Mouse (Mus musculus) thymus, adult 2 months (tissue): Measurements from ENCODE around the gene Slc52a3. TPM values are rescaled to one million over a fixed set of nuclear protein-coding genes. Genes with fewer than 3 reads are reported as not detected.

Source experiments
- DNase-seq: peaks from one replicate; pipeline ENCODE4 v3.0.0; 2021
- H3K27ac ChIP-seq: fragments of 200-500 bp; 2 replicates; pipeline ENCODE4 v1.5.1; 2012; ENCODE audit warnings: low read length, control low read depth; ENCODE audit not compliant: control insufficient read depth, insufficient read depth
- H3K27me3 ChIP-seq: fragments of 200-500 bp; 2 replicates; pipeline ENCODE4 v1.6.1; 2012; ENCODE audit warnings: mild to moderate bottlenecking, low read length, moderate library complexity, mixed read lengths; ENCODE audit not compliant: control insufficient read depth, insufficient read depth
- H3K36me3 ChIP-seq: fragments of 200-500 bp; 2 replicates; pipeline ENCODE4 v1.6.1; 2012; ENCODE audit warnings: mild to moderate bottlenecking, low read length, moderate library complexity; ENCODE audit not compliant: control insufficient read depth, insufficient read depth
- H3K4me1 ChIP-seq: fragments of 200-500 bp; replicated peaks from 2 replicates; pipeline ENCODE4 v1.6.1; 2012; ENCODE audit warnings: low read length; ENCODE audit not compliant: control insufficient read depth, insufficient read depth
- H3K4me3 ChIP-seq: fragments of 200-500 bp; 2 replicates; pipeline ENCODE4 v1.5.1; 2012; ENCODE audit warnings: mild to moderate bottlenecking, low read length, control low read depth, moderate library complexity; ENCODE audit not compliant: control insufficient read depth, insufficient read depth
- CTCF ChIP-seq: fragments of 200-500 bp; IDR thresholded peaks from 2 replicates; pipeline ENCODE4 v1.5.1; 2012; ENCODE audit warnings: mild to moderate bottlenecking, control low read depth, low read length, moderate library complexity, borderline replicate concordance; ENCODE audit not compliant: control insufficient read depth, poor library complexity, insufficient read depth; ENCODE audit errors: extremely low read depth
- POLR2A ChIP-seq: fragments of 200-500 bp; IDR thresholded peaks from 2 replicates; pipeline ENCODE4 v1.6.1; 2012; ENCODE audit warnings: mild to moderate bottlenecking, low read length, control low read depth, moderate library complexity; ENCODE audit not compliant: control insufficient read depth, poor library complexity, insufficient read depth; ENCODE audit errors: extremely low read depth
- WGBS: fragments of 180-500 bp; shearing (Covaris S2); methylation state at CpG from one replicate; pipeline ENCODE4 v1.1.7; 2018; 5-methylcytosine and 5-hydroxymethylcytosine counted together
- polyA plus RNA-seq: library from polyadenylated mRNA; depleted of rRNA; stranded (reverse); fragments of >200 nt; gene quantifications from 2 replicates; pipeline ENCODE4 v1.2.3, GENCODE M21; 2012

The Slc52a3 gene
- polyA plus RNA-seq, 1 experiment: 4.6 TPM

GRCm38 (mm10) chr2:151998505-151998899 lies 2.2 kb downstream of the Slc52a3 start:
- no peak for DNase-seq
- Histone ChIP-seq H3K4me3 (no peak overlapping the region), H3K27ac (no peak overlapping the region), H3K27me3 (no peaks in the 10 kb centered on the region), H3K4me1 (peaks cover 11% of the 10 kb centered on the region), H3K36me3 (no peaks in the 10 kb centered on the region)
- 93% methylated on average over 9 of the region's 9 CpGs for WGBS
- TF ChIP-seq CTCF (no peak), POLR2A (no peak)

GRCm38 (mm10) chr2:151998932-151999331 lies 2.6 kb downstream of the Slc52a3 start:
- no peaks in the 10 kb centered on the region for H3K36me3 ChIP-seq
- no peak overlapping the region for H3K4me3 ChIP-seq
- TF ChIP-seq POLR2A (no peak), CTCF (no peak)
- no peak overlapping the region for H3K27ac ChIP-seq
- peaks cover 11% of the 10 kb centered on the region for H3K4me1 ChIP-seq
- H3K27me3 ChIP-seq: no peaks in the 10 kb centered on the region
- DNase-seq: no peak
- WGBS: 89% methylated on average over 4 of the region's 4 CpGs

GRCm38 (mm10) chr2:151999669-152000290 lies 3.5 kb downstream of the Slc52a3 start:
- H3K27ac ChIP-seq: no peak overlapping the region
- H3K4me3 ChIP-seq: no peak overlapping the region
- H3K4me1 ChIP-seq: peaks cover 5% of the 10 kb centered on the region; the same call in 1 of the 2 replicates
- no peaks in the 10 kb centered on the region for H3K36me3 ChIP-seq
- DNase-seq: no peak
- H3K27me3 ChIP-seq: no peaks in the 10 kb centered on the region
- WGBS: 78% methylated on average over 20 of the region's 20 CpGs
- TF ChIP-seq POLR2A (no peak), CTCF (no peak)

DNA sequence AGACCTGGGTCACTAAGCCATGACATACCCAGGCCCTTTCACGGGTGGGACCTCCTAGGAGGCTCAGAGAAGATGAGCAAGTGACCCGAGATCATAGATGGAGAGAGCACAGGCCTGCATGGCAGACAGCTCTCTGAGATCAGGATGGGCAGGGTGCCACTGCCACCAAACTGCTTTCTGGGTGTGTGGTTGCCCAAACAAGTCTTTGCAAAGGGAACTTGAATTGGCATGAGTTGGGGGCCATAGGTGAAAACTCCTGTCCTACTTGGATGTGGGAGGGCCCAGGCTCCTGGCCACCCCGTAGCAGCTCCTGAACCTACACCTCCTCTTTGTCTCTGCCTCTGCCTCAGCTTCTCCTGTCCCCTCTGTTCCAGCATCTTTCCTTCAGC lies 4.0 kb downstream of the Slc52a3 start:
- Histone ChIP-seq H3K27ac (no peak overlapping the region), H3K36me3 (no peaks in the 10 kb centered on the region), H3K4me3 (no peak overlapping the region), H3K27me3 (no peaks in the 10 kb centered on the region), H3K4me1 (0 out of 2 replicates have a peak, but pooled peaks cover 2% of the 10 kb centered on the region)
- no peak for DNase-seq
- 87% methylated on average over 3 of the region's 3 CpGs for WGBS
- TF ChIP-seq POLR2A: no peak

DNA sequence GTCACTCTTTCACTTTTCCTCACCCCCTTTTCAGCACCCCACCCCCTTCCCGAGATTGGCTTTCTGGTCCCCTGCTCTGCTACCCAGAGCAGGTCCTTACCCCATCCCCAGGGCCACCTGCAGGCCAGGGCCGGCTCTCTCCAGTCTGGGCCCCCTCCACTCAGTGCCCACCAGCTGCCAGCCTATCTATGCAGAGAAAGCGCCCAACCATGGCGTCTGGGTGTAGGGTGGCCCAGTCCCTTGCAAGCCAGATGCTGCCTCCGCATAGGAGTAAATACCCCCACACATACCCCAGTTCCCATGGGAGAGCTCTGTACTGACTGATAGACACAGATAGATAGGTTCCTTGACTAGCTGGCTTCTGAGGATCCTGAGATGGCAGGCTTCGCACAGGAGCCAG lies 4.4 kb downstream of the Slc52a3 start:
- Histone ChIP-seq H3K4me3 (no peak overlapping the region), H3K4me1 (0 out of 2 replicates have a peak, but pooled peaks cover 2% of the 10 kb centered on the region), H3K27me3 (no peaks in the 10 kb centered on the region), H3K27ac (no peak overlapping the region), H3K36me3 (no peaks in the 10 kb centered on the region)
- TF ChIP-seq POLR2A: no peak
- no peak for TF ChIP-seq CTCF
- DNase-seq: no peak
- WGBS: 89% methylated on average over 6 of the region's 6 CpGs

DNA sequence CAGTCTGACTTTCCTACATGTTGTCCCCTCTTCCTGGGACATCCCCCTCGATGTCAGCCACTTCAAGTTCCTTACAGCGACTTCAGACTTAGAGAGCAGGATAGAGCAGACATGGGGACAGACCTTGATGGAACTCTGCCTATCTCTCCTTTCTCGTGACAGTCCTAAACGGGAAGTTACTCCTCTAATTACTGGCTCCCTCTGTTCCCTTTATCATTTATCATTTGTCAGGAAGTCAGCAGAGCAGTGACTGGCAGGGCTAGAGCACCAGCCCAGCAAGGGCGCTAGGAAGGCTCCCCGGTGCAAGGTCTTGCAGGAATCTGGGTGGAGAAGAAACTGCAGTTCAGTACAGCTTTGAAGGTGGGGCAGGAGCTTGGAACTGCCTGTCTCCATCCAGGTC lies 6.2 kb downstream of the Slc52a3 start:
- TF ChIP-seq POLR2A (no peak), CTCF (no peak)
- Histone ChIP-seq H3K27me3 (no peaks in the 10 kb centered on the region), H3K4me1 (no peaks in the 10 kb centered on the region), H3K27ac (no peak overlapping the region), H3K36me3 (no peaks in the 10 kb centered on the region), H3K4me3 (no peak overlapping the region)
- 29% methylated on average over 6 of the region's 6 CpGs for WGBS
- DNase-seq: no peak

- Histone ChIP-seq H3K36me3 (no peaks in the 10 kb centered on the region), H3K4me3 (no peak overlapping the region), H3K27ac (no peak overlapping the region), H3K27me3 (no peaks in the 10 kb centered on the region), H3K4me1 (peaks cover 3% of the 10 kb centered on the region; the same call in 1 of the 2 replicates)
- TF ChIP-seq CTCF (peak; percentile 36; the same call in 1 of the 2 replicates), POLR2A (no peak)
- peak; percentile 24 for DNase-seq
- 87% methylated on average over 10 of the region's 10 CpGs for WGBS
Observed at GRCm38 (mm10) chr2:152007783-152008182, 11.5 kb downstream of the Slc52a3 start.
